Mouse (Mus musculus): ENCODE data around the gene Mfng.

DNA sequence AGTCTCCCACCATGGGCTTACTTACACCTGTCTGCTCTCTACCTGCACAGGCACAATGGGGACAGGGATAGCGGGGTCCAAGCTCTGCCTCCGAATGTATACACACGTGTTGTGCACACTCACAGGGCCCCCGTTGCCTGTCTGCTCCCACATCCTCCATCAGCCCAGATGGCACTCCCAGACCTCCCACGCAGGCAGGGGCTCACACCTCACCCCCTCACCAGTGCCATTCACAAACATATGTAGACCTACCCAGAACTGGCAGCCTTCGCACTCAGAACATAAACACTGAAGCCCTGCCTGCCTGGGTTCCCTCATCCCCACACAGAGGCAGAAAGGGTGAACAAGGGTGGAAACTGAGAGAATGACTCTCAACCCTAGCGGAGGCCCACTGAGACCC lies 61.3 kb downstream of the Mfng start:
- TF ChIP-seq CTCF (IDR thresholded peaks at IDR 0.05; ENCODE audit: borderline replicate concordance, control insufficient read depth, extremely low read depth, insufficient read depth, low read length, poor library complexity), result no peak
- TF ChIP-seq POLR2A (IDR thresholded peaks at IDR 0.05; ENCODE audit: control insufficient read depth, extremely low read depth, insufficient read depth, low read length, poor library complexity), result no peak
